Mouse (Mus musculus): ENCODE results near the gene Gngt1.

The Gngt1 gene

GRCm38 (mm10) chr6:3993492-3993891 lies at the start of gene Gngt1:
Gene Gngt1, plus strand, starts transcription at chr6:3993792.
- no peak for DNase-seq (ENCODE audit: low spot score)

- no peak for DNase-seq (ENCODE audit: low spot score)
Measured at GRCm38 (mm10) chr6:3954969-3955368, 38.6 kb upstream of the Gngt1 start.

DNA sequence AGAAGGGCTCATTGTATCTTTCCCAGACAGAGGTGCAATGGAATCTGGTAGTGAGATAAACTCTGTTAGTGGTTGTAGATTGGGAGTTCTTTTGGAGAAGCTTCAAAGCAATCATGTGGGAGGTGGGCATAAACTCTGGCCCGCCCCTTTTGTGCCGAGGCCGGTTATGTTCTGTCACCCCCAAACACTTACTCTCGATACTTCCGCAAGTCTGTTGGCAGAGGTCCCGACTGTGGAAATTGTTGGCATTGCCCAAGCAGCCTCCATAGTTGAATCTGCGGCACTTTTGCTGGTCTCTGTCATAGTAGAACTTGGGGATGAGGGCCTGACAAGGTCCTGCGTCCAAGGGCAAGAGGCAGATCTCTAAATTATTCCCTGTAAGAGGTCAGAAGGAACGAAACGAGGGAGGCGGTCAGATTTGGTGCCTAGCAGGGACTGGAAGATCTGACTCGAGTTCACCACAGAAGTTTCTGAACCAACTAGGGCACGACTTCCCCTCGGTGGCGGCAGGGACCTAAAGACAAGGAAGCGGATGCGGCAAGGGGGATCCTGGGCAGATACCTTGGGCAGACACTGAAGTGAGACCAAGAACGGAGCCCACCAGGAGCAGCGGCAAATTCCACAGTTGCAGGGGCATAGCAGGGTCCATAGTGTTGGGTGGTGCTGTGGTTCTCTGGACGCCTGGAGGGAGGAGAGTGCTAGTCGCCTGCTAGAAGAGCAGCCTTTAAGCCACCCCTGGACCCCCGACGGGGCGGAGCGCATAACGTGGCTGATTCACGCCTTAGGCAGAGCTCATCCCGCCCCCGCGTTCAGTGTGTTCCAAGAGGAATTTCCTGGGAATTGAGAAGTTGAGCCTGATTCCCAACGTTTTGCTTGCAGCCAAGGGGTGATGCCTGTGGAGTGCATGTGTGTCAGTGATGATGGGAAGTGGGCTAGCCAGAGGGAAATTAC lies 25.6 kb upstream of the Gngt1 start:
- no peak for DNase-seq (ENCODE audit: low spot score)

DNA sequence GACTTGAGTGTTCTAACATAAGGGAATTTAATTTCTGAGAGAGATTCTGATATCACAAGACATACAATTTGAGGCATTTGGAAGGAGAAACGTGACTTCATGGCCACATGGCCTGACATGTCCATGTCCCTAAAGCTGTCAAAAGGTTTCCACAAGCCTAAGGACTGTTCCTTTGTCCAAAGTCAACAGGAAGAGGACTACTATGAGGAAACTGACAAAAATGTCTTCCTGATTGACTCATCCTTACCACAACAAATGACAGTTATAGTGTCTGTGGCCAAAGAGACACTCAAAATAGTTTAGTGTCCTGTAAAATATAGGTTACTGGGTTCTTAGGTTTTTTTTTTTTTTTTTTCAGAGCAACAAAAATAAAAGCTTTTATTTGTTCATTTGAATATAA lies 19.9 kb upstream of the Gngt1 start:
- DNase-seq (ENCODE audit: low spot score), result no peak

DNA sequence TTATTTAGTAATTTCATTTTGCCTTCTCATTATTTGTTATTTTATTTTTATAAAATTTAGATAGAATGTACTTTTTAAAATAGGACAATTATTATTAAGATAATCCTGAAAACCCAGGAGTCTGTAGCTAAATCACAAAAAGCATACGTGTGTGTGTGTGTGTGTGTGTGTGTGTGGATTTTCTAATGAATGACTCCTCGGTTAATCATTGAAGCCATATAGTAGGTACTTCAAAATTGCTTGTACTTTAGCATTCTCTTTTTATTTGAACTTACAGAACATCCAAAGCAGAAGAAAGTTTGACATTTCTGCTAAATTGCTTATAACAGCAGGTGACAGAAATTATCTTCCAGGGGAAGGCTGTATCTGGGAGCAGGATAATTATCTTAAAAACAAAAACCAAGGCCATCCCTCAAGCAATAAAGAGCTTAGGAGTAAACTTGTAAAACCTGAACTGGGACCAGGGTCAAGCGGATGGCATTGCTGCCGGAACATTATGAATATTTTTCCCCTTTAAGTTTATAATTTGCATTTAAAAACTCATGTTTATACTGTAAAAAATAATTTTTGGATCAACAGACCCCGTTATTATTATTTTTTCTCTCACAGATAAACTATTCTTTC lies 10.8 kb upstream of the Gngt1 start:
- DNase-seq (ENCODE audit: low spot score), result no peak

DNA sequence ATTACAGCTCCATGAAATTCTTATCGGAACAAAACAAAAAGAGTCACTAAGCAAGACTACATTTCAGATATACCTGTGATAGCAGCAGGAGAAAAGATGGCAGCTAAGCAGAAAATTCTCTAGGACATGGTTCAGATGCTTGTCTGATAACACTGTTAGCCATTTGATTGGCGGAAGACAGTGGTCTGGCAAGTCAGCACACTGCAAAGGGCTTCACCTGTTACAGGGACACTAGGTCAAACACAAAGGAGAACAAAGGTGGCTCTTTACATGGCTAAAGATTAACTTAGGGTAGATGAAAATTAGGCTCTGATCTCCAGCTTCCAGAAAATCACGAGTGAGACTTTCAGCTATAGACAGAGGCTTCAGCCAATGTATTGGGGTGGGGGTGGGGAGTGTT lies 4.8 kb upstream of the Gngt1 start, which contains the start of gene Tfpi2:
Tfpi2 (minus strand) TSS at position 170 of the 400 bp plus-strand sequence.
- DNase-seq (ENCODE audit: low spot score), result no peak

GRCm38 (mm10) chr6:3998089-3998488 lies 4.5 kb downstream of the Gngt1 start:
- no peak for DNase-seq (ENCODE audit: low spot score)

GRCm38 (mm10) chr6:3999296-3999695 lies 5.7 kb downstream of the Gngt1 start:
- no peak for DNase-seq (ENCODE audit: low spot score)

- DNase-seq (ENCODE audit: low spot score), result no peak
Measured at GRCm38 (mm10) chr6:4000716-4001115, 7.1 kb downstream of the Gngt1 start.

GRCm38 (mm10) chr6:4003445-4003844 lies 9.9 kb downstream of the Gngt1 start:
- DNase-seq (ENCODE audit: low spot score), result no peak

DNA sequence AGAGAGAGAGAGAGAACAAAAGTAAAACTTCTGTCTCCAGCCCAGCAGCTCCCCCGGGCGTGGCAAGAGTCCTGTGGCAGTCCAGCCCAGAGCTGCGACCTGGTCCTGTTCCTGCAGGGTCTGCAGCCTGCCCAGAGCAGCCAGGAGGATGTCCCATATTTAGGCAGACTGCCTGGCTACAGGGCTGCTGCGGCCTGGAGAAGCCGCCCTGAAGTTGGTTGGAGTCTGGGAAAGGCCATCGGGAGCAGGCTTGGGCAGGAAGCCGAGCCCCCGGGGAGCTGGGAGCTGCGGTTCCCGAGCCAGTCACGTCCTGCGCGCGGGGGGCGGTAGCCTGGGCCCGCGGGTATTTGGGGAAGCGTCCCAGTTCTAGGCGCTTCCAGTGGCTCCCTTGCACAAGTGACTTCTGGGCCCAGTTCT lies 10.3 kb downstream of the Gngt1 start, which contains the start of gene Gng11:
Gng11 (plus strand) TSS at position 15 of the 417 bp plus-strand sequence.
- peak; percentile 6 for DNase-seq (ENCODE audit: low spot score)

- no peak for DNase-seq (ENCODE audit: low spot score)
Measured at GRCm38 (mm10) chr6:4004808-4005207, 11.2 kb downstream of the Gngt1 start.

DNA sequence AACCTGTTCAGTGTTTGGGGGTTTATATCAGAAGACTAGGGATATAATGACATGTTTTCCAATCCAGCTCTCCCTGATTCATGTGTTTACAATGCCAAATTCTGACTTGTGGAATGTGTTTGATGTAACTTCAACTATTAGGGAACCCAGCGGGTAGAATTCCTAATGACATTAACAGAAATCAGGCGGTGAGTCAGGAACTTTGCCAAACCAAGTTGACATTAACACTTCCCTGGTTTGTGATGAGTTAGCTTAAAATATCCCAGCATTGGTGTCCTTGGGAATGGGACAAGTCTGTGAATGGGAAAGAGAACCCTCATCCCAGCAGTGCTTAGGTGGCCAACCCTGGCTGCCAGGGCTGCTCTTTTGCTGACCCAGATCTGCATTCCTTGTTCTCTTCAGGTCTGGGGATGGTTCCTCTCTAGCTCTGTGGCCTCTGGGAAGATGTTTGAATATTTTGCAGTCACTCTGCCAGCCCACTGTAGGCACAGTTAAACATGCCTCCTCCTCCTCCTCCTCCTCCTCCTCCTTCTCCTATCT lies 15.0 kb downstream of the Gngt1 start:
- DNase-seq (ENCODE audit: low spot score), result no peak

DNA sequence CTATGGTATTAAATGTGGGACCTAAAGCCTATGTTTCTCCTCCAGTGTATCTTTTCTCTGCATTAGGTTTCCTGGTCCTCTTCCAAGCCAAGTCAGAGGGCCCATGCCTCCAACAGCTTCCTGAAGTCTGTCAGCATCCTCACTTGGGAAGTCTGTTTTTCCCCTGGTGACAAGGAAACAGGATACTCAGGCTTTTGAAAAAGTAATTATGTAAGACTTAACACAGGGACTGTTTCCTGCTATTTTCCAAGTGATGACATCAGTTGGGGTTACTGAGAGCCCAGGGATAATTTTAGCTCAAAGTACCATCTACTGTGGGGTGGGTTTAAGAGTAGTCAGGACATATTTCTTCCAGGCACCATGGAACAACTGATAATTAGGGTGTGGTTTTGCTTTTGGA lies 16.0 kb downstream of the Gngt1 start:
- DNase-seq (ENCODE audit: low spot score), result no peak

- DNase-seq (ENCODE audit: low spot score), result no peak
Measured at GRCm38 (mm10) chr6:4022645-4023044, 29.1 kb downstream of the Gngt1 start.

GRCm38 (mm10) chr6:4026367-4026766 lies 32.8 kb downstream of the Gngt1 start:
- DNase-seq (ENCODE audit: low spot score), result no peak

DNA sequence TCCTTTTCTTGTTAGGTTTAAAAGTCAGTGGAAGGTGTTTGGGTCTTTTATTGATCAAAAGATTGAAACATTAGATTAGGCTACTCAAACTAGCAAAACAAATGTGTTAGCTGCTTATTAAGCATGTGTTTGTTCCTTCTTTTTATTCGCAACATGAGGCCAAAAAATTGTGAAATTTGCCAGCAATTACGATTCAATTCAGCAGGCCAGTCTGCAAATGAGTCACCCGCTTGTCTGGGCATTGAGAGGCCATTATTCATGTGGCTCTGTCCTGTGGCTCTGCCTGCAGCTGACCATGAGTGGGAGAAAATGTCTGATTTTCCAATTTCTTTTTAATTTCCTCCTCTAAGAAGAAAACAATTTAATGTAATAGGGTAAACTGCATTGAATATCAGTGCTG lies 37.4 kb downstream of the Gngt1 start:
- DNase-seq (ENCODE audit: low spot score), result no peak

DNA sequence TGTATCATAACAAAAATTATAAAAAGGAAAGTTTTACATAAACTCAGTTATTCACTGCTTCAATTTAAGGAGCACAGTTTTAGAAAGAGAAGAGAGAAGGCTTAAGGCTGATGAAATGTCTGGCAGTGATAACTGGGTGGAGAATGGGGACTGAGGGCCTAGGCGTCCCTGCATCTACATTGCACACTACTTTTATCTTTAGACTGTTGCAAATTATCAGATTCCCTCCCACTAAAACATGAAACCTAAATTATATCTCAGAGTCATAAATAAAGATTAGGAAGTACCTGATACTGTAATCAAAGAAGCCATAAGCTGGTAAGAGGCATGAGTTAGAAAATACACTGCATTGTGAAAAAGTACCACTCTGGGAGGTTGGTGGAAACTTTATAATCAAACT lies 48.2 kb downstream of the Gngt1 start:
- DNase-seq (ENCODE audit: low spot score), result no peak

Data from left cerebral cortex, adult 11 months (tissue).